Mouse (Mus musculus): ENCODE measurements around the gene Slc28a3.

DNA sequence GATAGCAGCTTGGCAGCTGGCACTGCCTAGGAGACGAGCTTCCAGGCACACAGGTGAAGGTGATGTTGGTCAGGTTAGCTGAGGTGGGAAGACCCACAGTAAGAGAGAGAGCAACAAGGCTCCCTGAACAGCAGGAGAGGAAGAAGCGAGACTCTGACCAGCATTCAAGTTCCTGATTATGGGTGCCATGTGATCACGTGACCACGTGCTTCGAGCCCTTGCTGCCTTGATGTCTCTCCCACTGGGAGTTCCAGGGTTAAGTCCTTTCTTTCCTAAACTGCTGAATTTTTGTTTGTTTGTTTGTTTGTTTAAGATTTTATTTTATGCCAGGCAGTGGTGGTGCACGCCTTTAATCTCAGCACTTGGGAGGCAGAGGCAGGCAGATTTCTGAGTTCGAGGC lies 18.8 kb downstream of the Slc28a3 start:
- TF ChIP-seq FLI1 (IDR thresholded peaks at IDR 0.05; ENCODE audit: low read length) (no peak), GATA1 (IDR thresholded peaks at IDR 0.05; ENCODE audit: borderline replicate concordance, low read length) (no peak)

Data from megakaryocyte, embryonic 14.5 days (primary cell).